Mouse (Mus musculus): Measurements from ENCODE around the gene BC107364. TPM values are rescaled to one million over a fixed set of nuclear protein-coding genes. Genes with fewer than 3 reads are reported as not detected.
"Not testable (repeated sequence)": the region's sequence is repeated elsewhere in the genome, so short reads cannot be mapped to it uniquely, and the experiment has no call there.

The BC107364 gene
- total RNA-seq, 2 experiments from 2014 or later = not detected

GRCm38 (mm10) chr3:96458008-96458407, 5.9 kb upstream of the BC107364 start:
- DNase-seq (ENCODE audit: low spot score in 2 of 2) = not testable (repeated sequence)

- not testable (repeated sequence) for DNase-seq (ENCODE audit: low spot score in 2 of 2)
These were observed 847 bp downstream of the BC107364 start for GRCm38 (mm10) chr3:96451181-96451737.

GRCm38 (mm10) chr3:96450586-96450896, 1.6 kb downstream of the BC107364 start:
- not testable (repeated sequence) for DNase-seq (ENCODE audit: low spot score in 2 of 2)

- not testable (repeated sequence) for DNase-seq (ENCODE audit: low spot score in 2 of 2)
These were observed 2.1 kb downstream of the BC107364 start for GRCm38 (mm10) chr3:96449762-96450585.

- DNase-seq (ENCODE audit: low spot score in 2 of 2) = no peak
These were observed 6.7 kb downstream of the BC107364 start for GRCm38 (mm10) chr3:96445436-96445835.

GRCm38 (mm10) chr3:96440578-96440977, 11.5 kb downstream of the BC107364 start:
- DNase-seq (ENCODE audit: low spot score in 2 of 2) = peak; percentile 72 to 78

- peak; percentile 38 to 55 for DNase-seq (ENCODE audit: low spot score in 2 of 2)
These were observed 16.5 kb downstream of the BC107364 start for GRCm38 (mm10) chr3:96435557-96436091.

DNA sequence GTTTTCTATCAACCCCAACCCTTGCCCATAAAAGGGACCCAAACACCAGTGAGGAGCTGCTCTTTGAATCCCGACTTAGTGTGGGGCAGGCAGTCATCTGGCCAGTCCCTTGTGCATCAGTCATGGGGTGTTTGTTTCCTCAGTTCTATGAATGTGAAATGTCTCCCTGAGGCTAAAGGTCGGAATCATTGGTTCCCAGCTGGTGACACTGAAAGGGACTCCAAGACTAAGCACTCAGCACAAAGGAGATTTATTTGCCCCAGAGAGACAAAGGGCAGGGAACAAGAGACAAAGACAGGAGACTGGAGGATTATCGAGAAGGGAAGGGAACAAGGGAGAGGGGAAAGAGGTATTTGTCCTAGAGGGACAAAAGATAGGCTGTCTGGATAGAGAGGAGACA, 19.9 kb downstream of the BC107364 start:
- no peak for DNase-seq (ENCODE audit: low spot score in 2 of 2)

DNA sequence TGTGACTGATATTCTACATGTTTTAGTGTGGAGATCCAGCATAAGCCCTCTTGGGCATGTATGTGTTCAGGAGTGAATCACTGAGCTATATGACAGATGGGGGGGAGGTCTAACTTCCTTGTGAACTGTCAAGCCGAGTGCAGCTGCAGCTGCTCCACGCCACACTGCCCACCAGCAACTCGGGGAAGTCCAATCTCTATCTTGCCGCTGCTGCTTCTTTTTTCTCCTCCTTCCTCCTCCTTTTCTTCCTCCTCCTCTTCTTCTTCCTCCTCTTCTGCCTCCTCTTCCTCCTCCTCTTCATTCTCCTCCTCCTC, 22.3 kb downstream of the BC107364 start:
- DNase-seq (ENCODE audit: low spot score in 2 of 2) = no peak

DNA sequence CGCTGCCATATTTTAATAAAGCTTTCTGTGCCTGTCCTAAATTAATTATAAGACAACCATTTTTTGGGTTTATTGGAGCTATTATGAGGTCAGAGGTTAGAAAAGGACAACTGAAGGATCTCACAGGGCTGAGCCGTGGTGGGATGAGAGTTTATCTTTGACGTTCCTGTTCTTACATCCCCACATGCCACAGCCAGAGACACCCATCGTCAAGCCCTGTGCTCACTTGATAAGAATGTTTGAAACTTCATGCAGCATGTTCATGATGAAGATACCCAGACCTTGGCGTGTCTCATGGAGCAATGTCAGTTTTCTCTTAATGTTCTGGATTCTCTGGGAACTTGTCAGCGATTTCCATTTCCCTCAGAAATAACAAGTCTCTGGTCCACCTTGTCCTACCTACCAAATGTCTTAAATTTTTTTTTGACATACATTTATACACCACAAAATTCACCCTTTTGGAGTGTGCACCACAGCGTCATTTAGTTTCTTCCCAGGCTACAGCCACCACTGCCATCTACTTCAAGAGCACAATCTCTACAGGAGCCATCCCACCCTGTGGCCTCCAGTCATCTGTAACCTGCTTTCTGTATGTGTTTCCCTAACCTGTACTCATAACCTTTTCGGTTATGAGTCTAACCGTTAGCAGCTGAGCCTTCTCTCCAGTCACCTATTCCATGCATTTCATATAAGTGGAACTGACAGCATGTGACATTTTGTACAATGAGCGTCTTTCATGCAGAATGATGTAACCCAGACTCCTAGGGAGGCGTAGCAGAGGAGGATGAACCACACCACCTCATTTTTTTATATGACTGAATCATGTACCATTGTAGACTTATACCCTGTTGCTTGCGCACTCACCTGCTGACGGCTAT, 22.9 kb downstream of the BC107364 start:
- no peak for DNase-seq (ENCODE audit: low spot score in 2 of 2)

- DNase-seq (ENCODE audit: low spot score in 2 of 2) = peak in 1 of 2 experiments; percentile 35
These were observed 24.2 kb downstream of the BC107364 start for GRCm38 (mm10) chr3:96427761-96428462.

- DNase-seq (ENCODE audit: low spot score in 2 of 2) = no peak
These were observed 24.8 kb downstream of the BC107364 start for GRCm38 (mm10) chr3:96427311-96427710.

DNA sequence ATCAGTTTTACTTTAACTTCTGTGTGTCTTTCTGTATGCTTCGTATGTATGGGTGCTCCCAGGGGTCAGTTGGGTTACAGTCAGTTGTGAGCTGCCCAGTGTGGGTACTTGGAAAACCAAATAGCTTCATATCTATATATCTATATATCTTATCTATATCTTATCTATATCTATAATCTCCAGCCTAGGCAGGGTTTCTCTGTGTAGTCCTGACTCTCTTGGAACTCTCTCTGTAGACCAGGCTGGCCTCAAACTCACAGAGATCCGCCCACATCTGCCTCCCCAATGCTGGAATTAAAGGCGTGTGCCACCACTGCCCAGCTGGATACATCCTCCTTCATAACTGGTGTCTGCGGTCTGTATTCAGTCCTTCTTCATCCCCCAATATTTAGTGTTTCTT, 25.8 kb downstream of the BC107364 start:
- no peak for DNase-seq (ENCODE audit: low spot score in 2 of 2)

DNA sequence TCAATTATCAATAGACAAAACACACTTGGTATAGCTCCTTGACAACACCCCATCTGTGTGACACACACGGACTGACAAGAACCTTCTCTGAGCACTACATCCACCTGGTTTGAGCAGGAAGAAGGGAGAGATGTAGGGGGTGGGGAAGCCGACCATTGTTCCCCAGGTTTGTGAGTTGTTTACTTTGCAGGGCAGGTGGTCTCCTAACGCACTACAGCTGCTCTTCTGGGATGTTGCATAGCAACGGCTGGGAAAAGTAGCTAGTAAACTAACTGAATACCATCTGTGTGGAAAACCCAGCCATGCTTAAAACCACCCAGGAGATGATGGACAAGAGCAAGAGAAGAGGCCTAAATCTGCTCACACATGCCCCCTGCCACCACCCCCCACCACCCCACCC, 27.7 kb downstream of the BC107364 start:
- DNase-seq (ENCODE audit: low spot score in 2 of 2) = peak; percentile 26 to 53

DNA sequence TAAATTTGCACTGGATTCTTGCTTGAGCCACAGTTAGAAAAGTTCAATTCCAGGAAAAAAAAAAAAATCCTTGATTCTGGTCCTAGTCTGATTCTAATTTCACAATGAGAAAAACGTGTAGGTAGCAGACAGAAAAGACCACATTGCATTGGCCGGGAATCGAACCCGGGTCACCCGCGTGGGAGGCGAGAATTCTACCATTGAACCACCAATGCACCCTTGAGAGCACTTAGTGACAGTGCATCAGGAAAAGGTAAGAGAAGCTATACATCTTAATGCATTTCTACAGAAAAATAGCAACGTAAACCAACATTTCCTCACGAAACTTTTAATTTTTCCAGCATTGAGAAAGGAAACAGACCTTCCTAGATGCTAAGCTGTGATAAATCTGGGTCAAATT, 28.2 kb downstream of the BC107364 start:
- DNase-seq (ENCODE audit: low spot score in 2 of 2) = peak in 1 of 2 experiments; percentile 42

DNA sequence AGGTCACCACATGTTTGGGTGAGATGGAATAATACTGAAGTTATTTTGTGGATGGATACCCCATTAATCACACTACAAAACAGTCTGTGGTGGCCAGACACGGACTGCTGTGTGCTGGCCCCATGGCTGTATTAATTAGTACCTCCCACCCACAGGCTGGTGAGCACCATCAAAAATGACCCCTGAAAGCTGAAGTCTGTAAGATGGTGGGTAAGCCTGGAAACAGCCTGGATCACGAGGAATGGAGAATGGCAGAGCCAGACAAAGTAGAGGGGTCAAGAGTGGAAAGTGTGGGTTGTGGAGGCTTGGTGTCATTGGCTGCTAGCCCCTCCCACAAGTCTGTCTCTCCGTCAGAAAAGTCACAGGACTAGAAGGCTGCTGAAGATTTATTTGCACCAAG, 31.3 kb downstream of the BC107364 start:
- DNase-seq (ENCODE audit: low spot score in 2 of 2) = no peak

DNA sequence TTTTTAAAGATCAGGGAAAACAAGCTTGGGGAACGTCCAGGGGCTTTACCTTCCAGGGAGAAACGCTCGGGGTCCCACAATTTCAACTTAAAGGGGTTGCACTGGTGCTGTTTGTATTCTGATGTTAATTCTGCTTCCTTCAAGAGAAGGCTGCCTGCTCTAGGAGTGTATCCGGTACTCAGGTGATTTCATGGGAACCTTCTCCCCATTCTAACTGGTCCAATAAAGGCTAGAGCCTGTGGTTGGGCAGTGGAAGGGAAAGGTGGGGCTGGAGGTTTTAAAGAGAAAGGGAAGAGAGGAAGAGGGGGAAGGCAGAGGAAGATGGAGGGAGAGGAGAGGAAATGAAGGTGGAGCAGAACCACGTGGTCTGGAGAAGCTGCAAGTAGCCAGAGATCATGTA, 33.2 kb downstream of the BC107364 start:
- DNase-seq (ENCODE audit: low spot score in 2 of 2) = not testable (repeated sequence)

DNA sequence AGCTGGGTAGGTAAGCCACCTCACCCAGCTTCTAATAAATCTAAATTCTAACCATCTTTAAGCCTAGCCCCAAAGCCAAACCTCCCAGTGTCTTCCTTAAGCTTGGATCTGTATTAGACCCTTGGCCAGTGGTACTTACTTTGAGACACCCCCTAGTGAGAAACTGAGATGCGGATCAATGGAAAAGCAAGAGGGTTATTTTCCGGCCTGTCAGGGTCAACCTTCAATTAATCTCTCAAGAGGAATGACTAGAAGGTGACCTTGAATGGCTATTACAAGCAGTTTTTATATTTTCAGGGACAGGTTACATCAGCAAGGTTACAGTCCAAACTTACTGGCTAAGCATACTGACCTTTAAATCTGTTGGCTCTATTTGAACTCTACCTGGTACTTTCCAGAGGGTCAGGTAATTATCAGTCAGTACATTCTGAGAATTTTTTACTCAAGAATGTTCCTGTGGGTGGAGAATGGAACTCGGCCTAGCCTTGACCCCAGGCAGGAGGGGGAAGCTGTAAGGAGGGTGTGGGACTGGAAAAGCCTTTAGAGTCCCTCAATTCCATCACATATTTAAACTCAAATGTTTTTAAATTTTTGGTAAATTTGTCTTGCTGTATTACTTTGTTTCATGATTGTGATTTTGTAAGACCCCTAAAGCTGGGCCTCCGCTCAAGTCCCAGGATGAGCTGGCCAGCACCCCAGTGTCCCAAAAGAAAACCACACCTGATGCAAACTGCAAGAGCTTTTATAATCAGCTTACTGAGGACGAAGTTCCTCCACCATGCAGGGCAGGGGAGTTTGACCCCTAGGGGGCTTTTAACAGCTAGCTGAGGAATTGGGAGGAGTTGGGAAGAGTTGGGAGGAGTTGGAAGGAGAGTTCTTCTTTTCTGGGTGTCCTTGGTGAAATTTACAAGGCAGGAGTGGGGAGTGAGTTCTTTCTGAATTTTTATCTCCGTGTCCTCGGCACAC, 34.0 kb downstream of the BC107364 start:
- no peak for DNase-seq (ENCODE audit: low spot score in 2 of 2)

DNA sequence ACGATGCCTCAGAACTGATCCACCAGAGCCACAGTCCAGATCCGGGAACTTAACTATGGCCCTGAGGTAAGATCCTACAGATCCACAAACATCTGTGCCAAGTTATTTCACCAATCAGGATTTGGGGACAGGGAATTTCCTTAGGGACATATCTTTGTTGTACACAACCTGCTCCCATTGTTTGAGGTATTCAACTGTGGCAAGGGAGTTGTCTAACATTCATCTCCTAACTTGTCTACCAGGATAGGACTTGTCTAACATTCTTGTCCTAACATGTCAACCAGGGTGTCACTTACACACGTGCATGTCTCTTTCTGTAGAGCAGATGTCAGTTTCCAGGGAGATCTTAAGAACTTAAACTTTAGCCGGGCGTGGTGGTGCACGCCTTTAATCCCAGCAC, 35.5 kb downstream of the BC107364 start:
- DNase-seq (ENCODE audit: low spot score in 2 of 2) = no peak

GRCm38 (mm10) chr3:96416056-96416455, 36.0 kb downstream of the BC107364 start:
- DNase-seq (ENCODE audit: low spot score in 2 of 2) = no peak
